Mouse (Mus musculus): ENCODE measurements around the gene Them4. TPM values are rescaled to one million over a fixed set of nuclear protein-coding genes. Genes with fewer than 3 reads are reported as not detected.
A peak's percentile ranks its signal among the peaks of the same experiment; 100 is the strongest.
"Not testable (repeated sequence)": the region's sequence is repeated elsewhere in the genome, so short reads cannot be mapped to it uniquely, and the experiment has no call there.

The Them4 gene
- polyA plus RNA-seq (2014; fragmentation: Nextera tagmentation; extraction: Ambion mirVana): 11.1 and 15.7 TPM in 2 replicates

DNA sequence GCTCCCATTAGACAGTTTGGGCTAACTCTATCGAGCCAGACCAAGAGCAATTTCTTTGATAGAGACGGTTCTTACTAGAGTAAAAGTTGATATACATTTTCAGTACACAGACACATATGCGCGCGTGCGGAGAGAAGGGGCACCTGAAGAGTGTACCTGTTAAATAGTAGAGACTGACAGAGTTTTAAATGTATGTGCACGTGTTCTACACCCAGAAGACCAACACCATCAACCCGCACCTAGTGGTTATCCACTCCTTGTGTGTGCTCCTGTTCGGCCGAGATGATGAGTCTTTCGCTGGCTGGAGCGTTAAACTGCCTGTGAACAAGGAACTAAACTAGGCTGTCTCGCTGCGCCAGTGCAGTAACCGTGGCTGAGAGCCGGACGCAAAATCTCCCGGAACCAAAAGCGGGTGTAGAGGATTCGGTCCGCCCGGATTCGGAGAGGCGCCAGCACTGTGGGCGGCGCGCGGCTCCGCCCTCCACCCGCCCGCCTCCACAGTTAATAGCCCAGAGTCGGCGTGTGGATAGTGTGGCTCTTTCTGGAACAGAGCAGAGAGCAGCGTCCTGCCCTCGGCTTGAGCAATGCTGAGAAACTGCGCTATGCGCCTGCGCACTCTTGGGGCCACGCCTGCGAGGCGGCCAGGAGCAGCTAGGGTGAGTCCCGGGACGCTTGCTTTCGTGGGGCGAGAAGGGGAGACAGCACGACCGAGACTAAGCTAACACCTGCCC, at the start of gene Them4:
TSS of gene Them4 (plus strand) at position 457 of the 731 bp plus-strand sequence.
- ATAC-seq (ENCODE audit: insufficient number of reproducible peaks, insufficient read depth, low FRiP score, low read depth): peak; percentile 100
- no peaks in the 10 kb centered on the region for H3K36me3 ChIP-seq (ENCODE audit: control insufficient read depth, insufficient read depth, low read length)
- H3K4me1 ChIP-seq (ENCODE audit: control insufficient read depth in 2 of 2, insufficient read depth in 2 of 2, low read length in 2 of 2): peaks cover 0 to 8% of the 10 kb centered on the region in 2 experiments; a peak in 2 of 4 replicates
- peak within 1 kb of the TSS; percentile 72 for H3K9ac ChIP-seq (ENCODE audit: low read length)
- H3K4me2 ChIP-seq (ENCODE audit: low read length): peak within 1 kb of the TSS; percentile 84
- H3K27ac ChIP-seq (replicated peaks in 1 of 2; ENCODE audit: control insufficient read depth in 1 of 2, insufficient read depth in 1 of 2, low read depth in 2 of 2, low read length in 2 of 2): peak within 1 kb of the TSS; percentile 54 to 88
- 2% methylated on average over 47 of the region's 47 CpGs for WGBS
- H3K4me3 ChIP-seq (ENCODE audit: control insufficient read depth in 1 of 2, insufficient read depth in 1 of 2, low read depth in 1 of 2, low read length in 2 of 2): peak within 1 kb of the TSS; percentile 51 to 56
- H3K9me3 ChIP-seq (ENCODE audit: control insufficient read depth, low read length): no peaks in the 10 kb centered on the region
- H3K27me3 ChIP-seq (ENCODE audit: control insufficient read depth, insufficient read depth, low read length): no peaks in the 10 kb centered on the region

DNA sequence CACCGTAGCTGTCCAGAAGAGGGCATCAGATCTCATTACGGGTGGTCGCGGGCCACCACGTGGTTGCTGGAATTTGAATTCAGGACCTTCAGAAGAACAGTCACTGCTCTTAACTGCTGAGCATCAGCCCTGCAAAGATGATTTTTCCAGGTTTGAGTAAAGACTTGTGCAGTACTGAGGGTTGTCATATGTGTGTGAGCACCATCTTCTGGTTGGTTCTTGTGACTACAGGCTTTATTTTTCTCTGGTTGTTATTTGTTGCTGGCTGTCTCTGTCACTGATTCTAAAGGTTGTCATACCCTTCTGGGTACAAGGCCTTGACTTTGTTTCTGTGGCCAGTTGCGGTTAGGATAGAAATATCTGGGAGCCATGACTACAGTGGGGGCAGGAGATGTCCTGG, 49.3 kb upstream of the Them4 start:
- 37% methylated on average over 6 of the region's 6 CpGs for WGBS
- Histone ChIP-seq H3K27ac (replicated peaks in 1 of 2; ENCODE audit: control insufficient read depth in 1 of 2, insufficient read depth in 1 of 2, low read depth in 2 of 2, low read length in 2 of 2) (no peak overlapping the region), H3K27me3 (ENCODE audit: control insufficient read depth, insufficient read depth, low read length) (no peaks in the 10 kb centered on the region), H3K36me3 (ENCODE audit: control insufficient read depth, insufficient read depth, low read length) (no peaks in the 10 kb centered on the region), H3K4me1 (ENCODE audit: control insufficient read depth in 2 of 2, insufficient read depth in 2 of 2, low read length in 2 of 2) (no peaks in the 10 kb centered on the region), H3K4me2 (ENCODE audit: low read length) (no peak overlapping the region), H3K4me3 (ENCODE audit: control insufficient read depth in 1 of 2, insufficient read depth in 1 of 2, low read depth in 1 of 2, low read length in 2 of 2) (no peak overlapping the region), H3K9ac (ENCODE audit: low read length) (no peak overlapping the region), H3K9me3 (ENCODE audit: control insufficient read depth, low read length) (no peaks in the 10 kb centered on the region)
- ATAC-seq (ENCODE audit: insufficient number of reproducible peaks, insufficient read depth, low FRiP score, low read depth): no peak

DNA sequence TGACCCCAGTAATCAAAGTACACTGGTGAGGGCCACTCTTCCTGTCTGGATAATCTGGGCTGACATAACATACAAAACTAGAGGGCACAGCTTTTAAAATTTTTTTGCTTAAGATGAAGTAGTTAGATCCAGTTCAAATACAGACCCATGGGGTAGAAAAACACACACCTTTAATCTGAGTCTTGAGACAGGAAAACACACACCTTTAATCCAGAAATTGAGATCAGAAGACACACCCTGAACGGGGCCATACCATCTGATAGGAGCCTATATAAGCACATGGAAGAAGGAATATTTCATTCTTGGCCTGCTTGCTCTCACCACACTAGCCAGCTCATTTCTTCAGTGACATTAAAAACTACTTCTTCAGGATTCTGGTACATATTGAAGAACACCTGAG, 46.2 kb upstream of the Them4 start, which contains the start of gene Gm4778:
TSS of gene Gm4778 (plus strand) at position 301 of the 400 bp plus-strand sequence.
- H3K4me1 ChIP-seq (ENCODE audit: control insufficient read depth in 2 of 2, insufficient read depth in 2 of 2, low read length in 2 of 2); H3K36me3 ChIP-seq (ENCODE audit: control insufficient read depth, insufficient read depth, low read length); H3K27me3 ChIP-seq (ENCODE audit: control insufficient read depth, insufficient read depth, low read length); H3K9me3 ChIP-seq (ENCODE audit: control insufficient read depth, low read length); H3K4me3 ChIP-seq (ENCODE audit: control insufficient read depth in 1 of 2, insufficient read depth in 1 of 2, low read depth in 1 of 2, low read length in 2 of 2); H3K27ac ChIP-seq (replicated peaks in 1 of 2; ENCODE audit: control insufficient read depth in 1 of 2, insufficient read depth in 1 of 2, low read depth in 2 of 2, low read length in 2 of 2); H3K9ac ChIP-seq (ENCODE audit: low read length); H3K4me2 ChIP-seq (ENCODE audit: low read length); ATAC-seq (ENCODE audit: insufficient number of reproducible peaks, insufficient read depth, low FRiP score, low read depth): not testable (repeated sequence)
- 40% methylated on average over 1 of the region's 1 CpGs for WGBS

DNA sequence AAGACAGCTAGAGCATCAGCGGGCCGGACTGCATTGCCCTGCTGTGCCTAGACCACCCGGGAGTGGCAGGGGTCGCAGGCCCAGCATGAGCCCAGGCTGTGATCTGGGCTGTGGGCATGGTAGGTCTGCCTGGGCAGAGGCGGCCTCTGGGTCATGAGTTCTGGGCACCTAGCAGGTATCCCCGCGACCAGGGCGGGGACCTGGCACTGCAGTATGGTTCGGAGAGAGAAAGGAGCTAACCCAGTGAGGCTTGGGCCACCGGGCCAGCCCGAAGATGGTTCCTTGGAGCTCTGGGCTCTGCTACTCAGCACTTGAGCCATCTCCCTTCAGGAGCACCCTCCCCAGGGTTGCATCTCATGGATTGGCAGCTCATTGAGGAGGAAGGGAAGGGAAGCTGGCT, 33.9 kb upstream of the Them4 start:
- H3K9me3 ChIP-seq (ENCODE audit: control insufficient read depth, low read length): no peaks in the 10 kb centered on the region
- WGBS: 78% methylated on average over 11 of the region's 11 CpGs
- H3K4me3 ChIP-seq (ENCODE audit: control insufficient read depth in 1 of 2, insufficient read depth in 1 of 2, low read depth in 1 of 2, low read length in 2 of 2): no peak overlapping the region
- H3K4me2 ChIP-seq (ENCODE audit: low read length): no peak overlapping the region
- no peaks in the 10 kb centered on the region for H3K36me3 ChIP-seq (ENCODE audit: control insufficient read depth, insufficient read depth, low read length)
- H3K27me3 ChIP-seq (ENCODE audit: control insufficient read depth, insufficient read depth, low read length): no peaks in the 10 kb centered on the region
- no peak for ATAC-seq (ENCODE audit: insufficient number of reproducible peaks, insufficient read depth, low FRiP score, low read depth)
- no peaks in the 10 kb centered on the region for H3K4me1 ChIP-seq (ENCODE audit: control insufficient read depth in 2 of 2, insufficient read depth in 2 of 2, low read length in 2 of 2)
- no peak overlapping the region for H3K27ac ChIP-seq (replicated peaks in 1 of 2; ENCODE audit: control insufficient read depth in 1 of 2, insufficient read depth in 1 of 2, low read depth in 2 of 2, low read length in 2 of 2)
- H3K9ac ChIP-seq (ENCODE audit: low read length): no peak overlapping the region

DNA sequence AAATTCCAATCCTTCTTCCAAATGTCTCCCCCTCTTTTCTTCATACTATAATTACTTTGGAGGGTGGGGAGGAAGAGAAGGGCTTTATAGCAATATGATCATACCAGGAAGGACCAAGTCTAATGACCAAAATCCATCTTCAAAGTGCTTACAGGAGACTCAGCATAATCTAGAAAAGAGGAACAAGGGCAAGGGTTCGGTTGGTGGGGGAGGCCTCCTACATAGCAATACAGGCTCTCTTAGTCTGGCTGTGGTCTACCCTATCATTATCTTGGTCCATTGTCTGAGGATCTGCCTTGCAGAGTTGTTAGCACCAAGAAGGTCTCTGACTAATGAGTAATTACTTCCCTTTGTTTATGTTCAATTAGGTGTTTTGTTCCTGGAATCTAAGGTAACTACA, 4.4 kb upstream of the Them4 start:
- H3K27ac ChIP-seq (replicated peaks in 1 of 2; ENCODE audit: control insufficient read depth in 1 of 2, insufficient read depth in 1 of 2, low read depth in 2 of 2, low read length in 2 of 2): no peak overlapping the region
- H3K4me3 ChIP-seq (ENCODE audit: control insufficient read depth in 1 of 2, insufficient read depth in 1 of 2, low read depth in 1 of 2, low read length in 2 of 2): no peak overlapping the region
- H3K4me1 ChIP-seq (ENCODE audit: control insufficient read depth in 2 of 2, insufficient read depth in 2 of 2, low read length in 2 of 2): peaks cover 0 to 4% of the 10 kb centered on the region in 2 experiments; a peak in 1 of 4 replicates
- no peaks in the 10 kb centered on the region for H3K9me3 ChIP-seq (ENCODE audit: control insufficient read depth, low read length)
- 78% methylated on average over 1 of the region's 1 CpGs for WGBS
- no peak overlapping the region for H3K4me2 ChIP-seq (ENCODE audit: low read length)
- no peaks in the 10 kb centered on the region for H3K27me3 ChIP-seq (ENCODE audit: control insufficient read depth, insufficient read depth, low read length)
- H3K9ac ChIP-seq (ENCODE audit: low read length): no peak overlapping the region
- no peak for ATAC-seq (ENCODE audit: insufficient number of reproducible peaks, insufficient read depth, low FRiP score, low read depth)
- H3K36me3 ChIP-seq (ENCODE audit: control insufficient read depth, insufficient read depth, low read length): no peaks in the 10 kb centered on the region

DNA sequence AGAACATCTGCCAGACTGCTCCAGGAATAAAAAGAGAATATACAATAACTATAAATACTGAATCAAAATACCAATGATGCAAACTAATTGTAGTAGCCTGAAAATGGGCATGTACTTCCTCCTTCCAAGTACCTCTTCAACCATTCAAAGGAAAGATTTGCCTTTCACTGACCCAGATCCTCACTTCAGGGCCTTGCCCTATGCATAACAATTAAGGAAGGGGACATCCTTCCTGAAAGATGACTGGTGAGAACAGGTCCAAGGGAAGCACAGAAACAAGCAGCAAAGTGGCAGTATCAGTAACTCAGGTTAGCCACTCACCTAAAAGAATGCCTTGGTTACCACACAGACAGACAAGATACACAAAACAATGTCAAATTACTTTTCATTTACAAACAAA, 2.9 kb upstream of the Them4 start:
- no peak overlapping the region for H3K9ac ChIP-seq (ENCODE audit: low read length)
- peaks cover 0 to 8% of the 10 kb centered on the region in 2 experiments; a peak in 2 of 4 replicates for H3K4me1 ChIP-seq (ENCODE audit: control insufficient read depth in 2 of 2, insufficient read depth in 2 of 2, low read length in 2 of 2)
- H3K27me3 ChIP-seq (ENCODE audit: control insufficient read depth, insufficient read depth, low read length): no peaks in the 10 kb centered on the region
- no peak overlapping the region for H3K4me3 ChIP-seq (ENCODE audit: control insufficient read depth in 1 of 2, insufficient read depth in 1 of 2, low read depth in 1 of 2, low read length in 2 of 2)
- H3K4me2 ChIP-seq (ENCODE audit: low read length): no peak overlapping the region
- H3K9me3 ChIP-seq (ENCODE audit: control insufficient read depth, low read length): no peaks in the 10 kb centered on the region
- no peak for ATAC-seq (ENCODE audit: insufficient number of reproducible peaks, insufficient read depth, low FRiP score, low read depth)
- no peak overlapping the region for H3K27ac ChIP-seq (replicated peaks in 1 of 2; ENCODE audit: control insufficient read depth in 1 of 2, insufficient read depth in 1 of 2, low read depth in 2 of 2, low read length in 2 of 2)
- H3K36me3 ChIP-seq (ENCODE audit: control insufficient read depth, insufficient read depth, low read length): no peaks in the 10 kb centered on the region

DNA sequence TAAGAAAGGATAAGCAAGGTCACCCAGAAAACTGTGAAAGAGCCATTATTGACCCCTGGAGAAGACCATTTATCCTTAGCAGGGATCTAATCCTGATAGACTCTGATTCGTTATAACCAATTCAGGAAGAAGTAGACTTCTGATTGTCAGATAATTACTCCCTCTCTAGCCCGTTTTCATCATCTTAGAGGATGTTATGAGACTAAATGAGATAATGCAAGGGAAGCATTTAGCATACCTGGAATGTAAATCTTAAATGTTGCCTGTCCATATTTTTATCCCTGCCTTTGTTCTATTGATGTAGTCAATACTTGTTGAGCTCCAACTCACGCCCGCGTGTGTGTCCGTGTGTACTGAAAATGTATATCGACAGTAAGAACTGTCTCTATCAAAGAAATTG, 602 bp downstream of the Them4 start:
- H3K4me1 ChIP-seq (ENCODE audit: control insufficient read depth in 2 of 2, insufficient read depth in 2 of 2, low read length in 2 of 2): peaks cover 0 to 8% of the 10 kb centered on the region in 2 experiments; a peak in 2 of 4 replicates
- peak overlapping the region; percentile 51 to 56 for H3K4me3 ChIP-seq (ENCODE audit: control insufficient read depth in 1 of 2, insufficient read depth in 1 of 2, low read depth in 1 of 2, low read length in 2 of 2)
- peak overlapping the region; percentile 54 to 88 for H3K27ac ChIP-seq (replicated peaks in 1 of 2; ENCODE audit: control insufficient read depth in 1 of 2, insufficient read depth in 1 of 2, low read depth in 2 of 2, low read length in 2 of 2)
- H3K9me3 ChIP-seq (ENCODE audit: control insufficient read depth, low read length): no peaks in the 10 kb centered on the region
- no peaks in the 10 kb centered on the region for H3K27me3 ChIP-seq (ENCODE audit: control insufficient read depth, insufficient read depth, low read length)
- ATAC-seq (ENCODE audit: insufficient number of reproducible peaks, insufficient read depth, low FRiP score, low read depth): no peak
- peak overlapping the region; percentile 72 for H3K9ac ChIP-seq (ENCODE audit: low read length)
- WGBS: 36% methylated on average over 7 of the region's 7 CpGs
- no peaks in the 10 kb centered on the region for H3K36me3 ChIP-seq (ENCODE audit: control insufficient read depth, insufficient read depth, low read length)
- H3K4me2 ChIP-seq (ENCODE audit: low read length): peak overlapping the region; percentile 84
